Mouse (Mus musculus): ENCODE measurements around the gene Zfp955b.
"Not testable (repeated sequence)": the region's sequence is repeated elsewhere in the genome, so short reads cannot be mapped to it uniquely, and the experiment has no call there.

Zfp955b gene

DNA sequence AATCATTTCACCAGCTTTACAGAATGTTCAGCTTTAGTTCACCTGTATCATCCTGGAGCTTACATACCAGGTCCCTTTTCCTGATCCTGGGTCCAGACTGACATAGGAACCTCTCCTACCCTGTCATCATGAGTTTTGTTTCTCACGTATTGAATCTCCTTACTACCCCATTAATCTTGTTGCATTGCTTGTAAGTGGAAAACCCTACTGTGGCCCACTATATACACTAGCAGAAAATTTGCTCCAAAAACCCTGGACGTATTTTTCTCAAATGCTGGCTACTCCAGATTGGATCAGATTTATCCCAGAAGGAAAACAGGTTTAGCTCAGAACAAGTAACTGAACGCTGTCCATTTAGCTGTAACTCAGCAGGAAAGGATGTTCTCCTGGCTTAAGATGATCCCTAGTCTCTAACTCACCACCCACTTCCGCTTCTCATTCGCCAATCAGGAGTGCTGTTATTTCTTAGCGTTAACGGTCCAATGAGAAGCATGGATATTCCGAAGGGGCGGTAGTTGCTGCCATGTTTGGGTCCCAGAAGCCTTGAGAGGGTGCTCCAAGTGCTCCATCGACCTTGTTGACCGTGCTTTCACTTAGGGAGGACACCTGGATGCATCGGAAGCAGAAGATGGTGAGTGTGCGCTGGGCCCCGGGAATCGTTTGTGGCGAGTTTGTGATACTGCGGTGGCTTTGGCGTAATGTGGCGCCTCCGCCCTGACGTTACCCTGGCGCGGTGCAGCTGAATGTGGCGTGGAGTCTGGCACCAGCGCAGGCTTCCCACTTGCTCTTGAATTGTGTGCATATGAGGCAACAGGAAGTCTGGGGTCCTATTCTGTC is at the start of gene Zfp955b:
Zfp955b (plus strand) TSS at position 506 of the 837 bp plus-strand sequence.
- DNase-seq (ENCODE audit: low read depth, low spot score): not testable (repeated sequence)

DNA sequence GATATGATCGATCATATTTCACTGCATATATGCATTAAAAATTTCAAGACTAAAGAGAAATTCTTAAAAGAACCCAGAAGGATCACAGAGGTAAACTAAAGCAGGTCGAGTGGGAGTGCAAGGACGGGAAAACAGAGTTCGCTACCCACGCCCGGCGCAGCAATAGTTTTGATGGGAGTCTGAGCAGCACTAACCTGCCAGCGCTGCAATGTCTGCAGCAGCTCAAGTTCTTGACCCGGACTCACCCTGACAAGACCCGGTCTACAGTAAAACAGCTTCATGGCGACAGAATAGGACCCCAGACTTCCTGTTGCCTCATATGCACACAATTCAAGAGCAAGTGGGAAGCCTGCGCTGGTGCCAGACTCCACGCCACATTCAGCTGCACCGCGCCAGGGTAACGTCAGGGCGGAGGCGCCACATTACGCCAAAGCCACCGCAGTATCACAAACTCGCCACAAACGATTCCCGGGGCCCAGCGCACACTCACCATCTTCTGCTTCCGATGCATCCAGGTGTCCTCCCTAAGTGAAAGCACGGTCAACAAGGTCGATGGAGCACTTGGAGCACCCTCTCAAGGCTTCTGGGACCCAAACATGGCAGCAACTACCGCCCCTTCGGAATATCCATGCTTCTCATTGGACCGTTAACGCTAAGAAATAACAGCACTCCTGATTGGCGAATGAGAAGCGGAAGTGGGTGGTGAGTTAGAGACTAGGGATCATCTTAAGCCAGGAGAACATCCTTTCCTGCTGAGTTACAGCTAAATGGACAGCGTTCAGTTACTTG is 34.6 kb upstream of the Zfp955b start, which contains the start of gene Zfp955a:
Zfp955a (minus strand) TSS at position 616 of the 789 bp plus-strand sequence.
- not testable (repeated sequence) for DNase-seq (ENCODE audit: low read depth, low spot score)

GRCm38 (mm10) chr17:33255319-33255657 is 34.1 kb upstream of the Zfp955b start:
- not testable (repeated sequence) for DNase-seq (ENCODE audit: low read depth, low spot score)

- no peak for DNase-seq (ENCODE audit: low read depth, low spot score)
Measured at GRCm38 (mm10) chr17:33264376-33264775, 25.0 kb upstream of the Zfp955b start, which contains the start of gene Olfr63. Olfr63 (plus strand) TSS chr17:33264676.

- DNase-seq (ENCODE audit: low read depth, low spot score): no peak
Measured at GRCm38 (mm10) chr17:33268907-33269306, 20.4 kb upstream of the Zfp955b start.

DNA sequence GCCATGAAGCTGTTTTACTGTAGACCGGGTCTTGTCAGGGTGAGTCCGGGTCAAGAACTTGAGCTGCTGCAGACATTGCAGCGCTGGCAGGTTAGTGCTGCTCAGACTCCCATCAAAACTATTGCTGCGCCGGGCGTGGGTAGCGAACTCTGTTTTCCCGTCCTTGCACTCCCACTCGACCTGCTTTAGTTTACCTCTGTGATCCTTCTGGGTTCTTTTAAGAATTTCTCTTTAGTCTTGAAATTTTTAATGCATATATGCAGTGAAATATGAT is 469 bp downstream of the Zfp955b start:
- DNase-seq (ENCODE audit: low read depth, low spot score): not testable (repeated sequence)

DNA sequence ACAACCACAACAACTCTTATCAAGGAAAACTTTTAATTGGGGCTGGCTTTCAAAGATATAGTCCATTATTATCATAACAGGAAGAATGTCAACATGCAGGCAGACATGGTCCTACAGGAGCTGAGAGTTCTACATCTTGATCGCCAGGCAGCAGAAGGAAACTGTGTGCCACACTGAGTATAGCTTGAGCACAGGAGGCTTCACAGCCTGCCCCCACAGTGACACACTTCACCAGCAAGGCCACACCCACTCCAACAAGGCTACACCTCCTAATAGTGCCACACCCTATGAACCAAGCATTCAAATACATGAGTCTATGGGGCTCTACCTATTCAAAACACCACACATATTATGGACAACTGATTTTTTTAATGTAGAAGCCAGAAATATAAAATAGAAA is 63.6 kb downstream of the Zfp955b start:
- DNase-seq (ENCODE audit: low read depth, low spot score): no peak

Data from brain, adult 2 months (tissue).